Mouse (Mus musculus) forebrain, embryonic 11.5 days (tissue): ENCODE measurements around the gene Gm20388. TPM values are rescaled to one million over a fixed set of nuclear protein-coding genes. Genes with fewer than 3 reads are reported as not detected.

Experiments used
- ATAC-seq: fragments of 200-750 bp; cut with Nextera tagmentation; replicated peaks from 2 replicates; pipeline ENCODE4 v1.8.0; 2017; ENCODE audit warnings: moderate TSS enrichment; ENCODE audit not compliant: low FRiP score
- DNase-seq: peaks from one replicate; pipeline ENCODE4 v3.0.0-alpha.2; 2017; ENCODE audit warnings: low spot score
- H3K27ac ChIP-seq: fragments of 300-500 bp; sonication (generic); 2 replicates; pipeline ENCODE4 v1.5.1; 2014; ENCODE audit warnings: low read depth, low read length
- H3K27me3 ChIP-seq: fragments of 300-500 bp; sonication (generic); 2 replicates; pipeline ENCODE4 v1.6.1; 2014; ENCODE audit warnings: mild to moderate bottlenecking, low read length, mixed read lengths; ENCODE audit not compliant: control insufficient read depth, insufficient read depth
- H3K36me3 ChIP-seq: fragments of 300-500 bp; sonication (generic); 2 replicates; pipeline ENCODE4 v1.6.1; 2014; ENCODE audit warnings: mild to moderate bottlenecking, low read length, moderate library complexity, mixed read lengths; ENCODE audit not compliant: control insufficient read depth, insufficient read depth
- H3K4me1 ChIP-seq: fragments of 300-500 bp; sonication (generic); replicated peaks from 2 replicates; pipeline ENCODE4 v1.6.1; 2014; ENCODE audit warnings: low read length, mixed read lengths; ENCODE audit not compliant: control insufficient read depth, insufficient read depth
- H3K4me2 ChIP-seq: fragments of 300-500 bp; sonication (generic); 2 replicates; pipeline ENCODE4 v1.6.1; 2014; ENCODE audit warnings: low read depth, mild to moderate bottlenecking, low read length, moderate library complexity, mixed read lengths; ENCODE audit not compliant: severe bottlenecking
- H3K4me3 ChIP-seq: fragments of 300-500 bp; sonication (generic); 2 replicates; pipeline ENCODE4 v1.5.1; 2014; ENCODE audit warnings: low read depth, low read length
- H3K9ac ChIP-seq: fragments of 300-500 bp; sonication (generic); 2 replicates; pipeline ENCODE4 v1.6.1; 2014; ENCODE audit warnings: low read length
- H3K9me3 ChIP-seq: fragments of 300-500 bp; sonication (generic); 2 replicates; pipeline ENCODE4 v1.6.1; 2016; ENCODE audit warnings: low read length, mixed read lengths; ENCODE audit not compliant: control insufficient read depth
- WGBS: fragments of 180-500 bp; shearing (Covaris S2); extraction: QIAGEN DNeasy Blood & Tissue Kit; methylation state at CpG from one replicate; pipeline ENCODE4 v1.1.7; 2014; 5-methylcytosine and 5-hydroxymethylcytosine counted together
- polyA plus RNA-seq: library from polyadenylated mRNA; unstranded; fragments of >200 nt; fragmentation: Nextera tagmentation; extraction: Ambion mirVana; gene quantifications from 2 replicates; pipeline ENCODE4 v1.2.1, GENCODE M21; 2014

Gene Gm20388
- polyA plus RNA-seq, 1 experiment from 2014 or later: not detected

GRCm38 (mm10) chr8:120971691-120972469, 1061.2 kb downstream of the Gm20388 start:
- peak overlapping the region; percentile 59 for H3K4me2 ChIP-seq
- peaks cover 33% of the 10 kb centered on the region for H3K27me3 ChIP-seq
- H3K36me3 ChIP-seq: no peaks in the 10 kb centered on the region
- H3K27ac ChIP-seq: no peak overlapping the region
- peaks cover 10% of the 10 kb centered on the region; the same call in 1 of the 2 replicates for H3K4me1 ChIP-seq
- peak overlapping the region; percentile 37 for H3K9ac ChIP-seq
- WGBS: 27% methylated on average over 34 of the region's 34 CpGs
- ATAC-seq (no peak), DNase-seq (no peak)
- peak overlapping the region; percentile 24 for H3K4me3 ChIP-seq
- no peaks in the 10 kb centered on the region for H3K9me3 ChIP-seq

- no peak for DNase-seq
- no peak for ATAC-seq
- WGBS: 21% methylated on average over 7 of the region's 7 CpGs
- H3K4me2 ChIP-seq: no peak overlapping the region; the same call in 1 of the 2 replicates
- peaks cover 33% of the 10 kb centered on the region for H3K27me3 ChIP-seq
- no peak overlapping the region for H3K4me3 ChIP-seq
- H3K36me3 ChIP-seq: no peaks in the 10 kb centered on the region
- no peak overlapping the region for H3K9ac ChIP-seq
- H3K9me3 ChIP-seq: no peaks in the 10 kb centered on the region
- no peak overlapping the region for H3K27ac ChIP-seq
- peaks cover 10% of the 10 kb centered on the region; the same call in 1 of the 2 replicates for H3K4me1 ChIP-seq
Observed at GRCm38 (mm10) chr8:120973046-120973445, 1062.4 kb downstream of the Gm20388 start.

GRCm38 (mm10) chr8:120977131-120977530, 1066.5 kb downstream of the Gm20388 start:
- DNase-seq (no peak), ATAC-seq (no peak)
- Histone ChIP-seq H3K4me2 (no peak overlapping the region), H3K27ac (no peak overlapping the region), H3K36me3 (no peaks in the 10 kb centered on the region), H3K27me3 (peaks cover 19% of the 10 kb centered on the region), H3K4me1 (peaks cover 7% of the 10 kb centered on the region; the same call in 1 of the 2 replicates), H3K9me3 (no peaks in the 10 kb centered on the region), H3K9ac (no peak overlapping the region), H3K4me3 (no peak overlapping the region)
- WGBS: 75% methylated on average over 13 of the region's 13 CpGs

- H3K9ac ChIP-seq: no peak overlapping the region
- DNase-seq: no peak
- no peak overlapping the region for H3K4me2 ChIP-seq
- 79% methylated on average over 9 of the region's 9 CpGs for WGBS
- no peaks in the 10 kb centered on the region for H3K9me3 ChIP-seq
- no peaks in the 10 kb centered on the region for H3K36me3 ChIP-seq
- H3K4me1 ChIP-seq: no peaks in the 10 kb centered on the region
- no peaks in the 10 kb centered on the region; the same call in 1 of the 2 replicates for H3K27me3 ChIP-seq
- ATAC-seq: no peak
- H3K4me3 ChIP-seq: no peak overlapping the region
- no peak overlapping the region for H3K27ac ChIP-seq
Observed at GRCm38 (mm10) chr8:120979210-120979609, 1068.6 kb downstream of the Gm20388 start.

- no peak overlapping the region for H3K9ac ChIP-seq
- H3K4me3 ChIP-seq: no peak overlapping the region
- WGBS: 62% methylated on average over 13 of the region's 13 CpGs
- no peaks in the 10 kb centered on the region for H3K4me1 ChIP-seq
- no peak for DNase-seq
- H3K36me3 ChIP-seq: no peaks in the 10 kb centered on the region
- no peaks in the 10 kb centered on the region for H3K27me3 ChIP-seq
- H3K4me2 ChIP-seq: no peak overlapping the region
- ATAC-seq: no peak
- no peak overlapping the region for H3K27ac ChIP-seq
- H3K9me3 ChIP-seq: no peaks in the 10 kb centered on the region
Observed at GRCm38 (mm10) chr8:120980948-120981347, 1070.3 kb downstream of the Gm20388 start.

DNA sequence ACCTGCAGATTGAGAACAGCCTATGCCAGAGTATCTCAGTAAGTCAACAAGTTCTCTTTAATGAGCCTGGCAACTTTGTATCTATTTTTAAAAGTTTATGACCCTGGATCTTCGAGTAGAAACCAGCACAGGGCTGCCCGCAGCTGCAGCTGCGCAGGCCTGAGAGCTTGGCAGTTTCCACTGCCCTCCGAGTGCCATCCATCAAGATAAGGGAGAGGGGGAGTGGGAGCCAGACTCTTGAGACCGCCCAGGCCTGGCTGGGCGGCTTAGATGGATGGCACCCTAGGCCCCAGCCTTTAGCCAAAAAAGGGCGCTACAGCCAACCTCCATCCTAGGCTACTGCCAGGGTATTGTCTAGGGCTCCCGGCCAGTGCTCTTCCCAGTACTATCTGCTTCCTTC, 1074.2 kb downstream of the Gm20388 start:
- Histone ChIP-seq H3K4me2 (no peak overlapping the region), H3K27me3 (no peaks in the 10 kb centered on the region), H3K36me3 (no peaks in the 10 kb centered on the region), H3K9ac (no peak overlapping the region), H3K4me1 (no peaks in the 10 kb centered on the region), H3K4me3 (no peak overlapping the region), H3K27ac (no peak overlapping the region), H3K9me3 (no peaks in the 10 kb centered on the region)
- ATAC-seq (no peak), DNase-seq (no peak)
- 88% methylated on average over 8 of the region's 8 CpGs for WGBS

DNA sequence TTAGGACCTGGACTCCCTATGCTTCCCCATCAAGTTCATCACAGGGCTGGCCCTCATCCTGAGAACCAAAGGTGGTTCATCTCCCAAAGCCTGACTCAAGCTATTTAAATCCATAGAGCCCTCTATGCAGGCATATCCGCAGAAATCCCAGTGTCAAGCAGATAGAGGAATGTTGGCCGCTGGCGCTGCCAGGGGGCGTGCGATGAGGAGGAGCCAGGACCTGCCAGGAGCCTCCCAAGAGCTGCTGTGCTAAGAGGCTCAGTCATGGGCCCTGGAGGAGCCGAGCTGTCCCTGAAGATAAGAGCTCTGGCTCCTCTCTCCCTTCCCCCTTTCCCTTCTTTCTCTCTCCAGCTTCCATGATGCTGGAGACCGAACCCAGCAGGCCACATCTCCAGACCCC, 1075.4 kb downstream of the Gm20388 start:
- DNase-seq: no peak
- Histone ChIP-seq H3K9me3 (no peaks in the 10 kb centered on the region), H3K4me3 (no peak overlapping the region), H3K36me3 (no peaks in the 10 kb centered on the region), H3K4me2 (no peak overlapping the region), H3K9ac (no peak overlapping the region), H3K27ac (no peak overlapping the region), H3K4me1 (no peaks in the 10 kb centered on the region), H3K27me3 (no peaks in the 10 kb centered on the region)
- no peak for ATAC-seq
- 86% methylated on average over 7 of the region's 7 CpGs for WGBS

DNA sequence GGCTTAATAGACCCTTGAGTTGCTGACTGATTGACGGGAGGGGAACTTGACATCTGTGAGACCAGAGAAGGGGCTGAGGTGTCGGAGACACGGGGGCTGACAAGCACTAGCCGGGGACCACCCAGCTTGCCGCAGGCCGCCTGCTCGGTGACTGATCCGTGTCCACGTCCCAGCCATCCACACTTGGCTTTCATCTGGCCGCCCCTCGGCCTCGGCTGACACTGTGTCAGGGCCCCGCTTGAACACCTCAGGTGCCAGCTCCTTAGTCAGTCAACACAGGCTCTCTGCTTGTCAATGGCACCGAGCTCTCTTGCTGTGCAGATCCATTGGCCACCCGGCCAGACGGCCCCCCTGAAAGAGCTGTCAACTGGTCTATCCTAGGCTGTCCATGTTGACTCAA, 1083.1 kb downstream of the Gm20388 start:
- Histone ChIP-seq H3K4me2 (no peak overlapping the region), H3K27ac (no peak overlapping the region), H3K9ac (no peak overlapping the region), H3K9me3 (no peaks in the 10 kb centered on the region), H3K27me3 (no peaks in the 10 kb centered on the region), H3K36me3 (no peaks in the 10 kb centered on the region), H3K4me3 (no peak overlapping the region), H3K4me1 (no peaks in the 10 kb centered on the region)
- no peak for DNase-seq
- no peak for ATAC-seq
- 81% methylated on average over 16 of the region's 16 CpGs for WGBS

- no peak overlapping the region for H3K4me2 ChIP-seq
- H3K36me3 ChIP-seq: no peaks in the 10 kb centered on the region
- DNase-seq: no peak
- no peak for ATAC-seq
- H3K4me3 ChIP-seq: no peak overlapping the region
- no peaks in the 10 kb centered on the region for H3K4me1 ChIP-seq
- H3K9me3 ChIP-seq: no peaks in the 10 kb centered on the region
- WGBS: 89% methylated on average over 9 of the region's 9 CpGs
- no peaks in the 10 kb centered on the region for H3K27me3 ChIP-seq
- no peak overlapping the region for H3K9ac ChIP-seq
- no peak overlapping the region for H3K27ac ChIP-seq
Observed at GRCm38 (mm10) chr8:120995424-120995823, 1084.8 kb downstream of the Gm20388 start.
